21 mouse cellular contexts compared by ENCODE assay signal in the genomic region with DNA sequence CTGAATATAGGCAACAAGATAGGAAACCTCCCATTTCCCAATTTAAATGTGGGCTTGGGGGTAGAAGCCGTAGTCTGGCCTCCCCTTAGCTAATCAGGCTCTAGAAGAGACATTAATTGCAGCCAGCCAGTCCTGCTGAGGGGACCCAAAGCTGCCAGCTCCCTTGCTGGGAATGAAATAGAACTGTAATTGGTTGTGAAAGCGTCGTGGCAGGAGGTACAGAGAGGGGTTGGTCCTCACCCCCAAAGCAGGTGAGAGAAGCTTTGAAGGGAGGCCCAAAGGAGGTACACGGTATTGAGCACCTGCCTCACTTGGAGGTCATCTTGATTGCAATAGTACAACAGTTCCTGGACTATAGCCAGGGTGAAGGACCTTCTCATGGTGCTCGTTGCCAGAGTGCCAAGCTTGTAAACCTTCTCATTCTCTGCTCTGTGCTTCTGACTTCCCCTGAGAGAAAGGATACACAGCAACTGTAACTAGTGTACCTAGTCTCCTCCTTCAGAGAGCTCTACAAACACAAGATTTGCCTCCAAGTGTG.
DNase-seq lines count a peak whose midpoint lies in the region; ATAC-seq and TF ChIP-seq lines count a peak whose summit lies in the region.
"Had no signal": no experiment of that assay in that cellular context is flagged by ENCODE, and none has a peak within 500 bp of the region (broad histone marks: within the 10 kb centered on the region; RNA-seq: fewer than 3 reads in every experiment).

No protein-coding gene starts in this region.

- TF ChIP-seq EP300 in heart, postnatal 0 days (IDR thresholded peaks at IDR 0.05; ENCODE audit: low read depth) = no peak
- TF ChIP-seq EP300 in lung, postnatal 0 days (IDR thresholded peaks at IDR 0.05) = no peak

- peak; percentile 9 for DNase-seq in heart, postnatal 0 days (ENCODE audit: low spot score)
- DNase-seq in heart, postnatal 4 days = no peak
- DNase-seq in neural tube, embryonic 10.5 days (ENCODE audit: extremely low spot score, low spot score) = no peak
- peak; percentile 48 for DNase-seq in lung, postnatal 0 days (ENCODE audit: low spot score)
- DNase-seq in MN1 (ENCODE audit: low spot score) = no peak
- DNase-seq in forebrain, embryonic 14.5 days (ENCODE audit: low spot score) = no peak
- DNase-seq: gastrocnemius, postnatal 14 days; heart, postnatal 36 days; kidney, adult 8-10 months; layer of hippocampus, postnatal 36 days; spleen, adult 18-20 months; thymus, postnatal 25 days had no signal

- no peaks in the 10 kb centered on the region for H3K27me3 ChIP-seq in heart, postnatal 0 days (ENCODE audit: control insufficient read depth, insufficient read depth, low read length)
- no peaks in the 10 kb centered on the region for H3K27me3 ChIP-seq in neural tube, embryonic 13.5 days
- no peaks in the 10 kb centered on the region for H3K27me3 ChIP-seq in lung, postnatal 0 days (replicated peaks; ENCODE audit: insufficient read depth, low read length)
- H3K27me3 ChIP-seq in forebrain, embryonic 14.5 days (replicated peaks; ENCODE audit: control insufficient read depth, insufficient read depth, low read length) = no peaks in the 10 kb centered on the region
- H3K27me3 ChIP-seq: limb, embryonic 12.5 days; Patski; stomach, embryonic 15.5 days had no signal

- H3K9ac ChIP-seq in heart, postnatal 0 days (replicated peaks; ENCODE audit: low read depth, low read length) = no peak overlapping the region
- H3K9ac ChIP-seq in neural tube, embryonic 13.5 days = no peak overlapping the region
- no peak overlapping the region for H3K9ac ChIP-seq in lung, postnatal 0 days (replicated peaks; ENCODE audit: low read depth)
- H3K9ac ChIP-seq in forebrain, embryonic 14.5 days (ENCODE audit: low read length) = no peak overlapping the region
- H3K9ac ChIP-seq: limb, embryonic 12.5 days; stomach, embryonic 15.5 days had no signal

- no peak overlapping the region for H3K4me2 ChIP-seq in heart, postnatal 0 days (ENCODE audit: low read depth, low read length)
- no peak overlapping the region for H3K4me2 ChIP-seq in neural tube, embryonic 13.5 days
- no peak overlapping the region for H3K4me2 ChIP-seq in lung, postnatal 0 days (replicated peaks; ENCODE audit: low read depth, low read length)
- H3K4me2 ChIP-seq in forebrain, embryonic 14.5 days (ENCODE audit: low read length) = no peak overlapping the region
- H3K4me2 ChIP-seq: limb, embryonic 12.5 days; midbrain, embryonic 11.5 days; stomach, embryonic 15.5 days had no signal

- TF ChIP-seq CTCF in heart, postnatal 0 days (IDR thresholded peaks at IDR 0.05; ENCODE audit: low read depth) = no peak
- no peak for TF ChIP-seq CTCF in lung, postnatal 0 days (IDR thresholded peaks at IDR 0.05)

- H3K27ac ChIP-seq in heart, postnatal 0 days (ENCODE audit: low read depth) = no peak overlapping the region
- H3K27ac ChIP-seq in neural tube, embryonic 13.5 days (replicated peaks) = peak overlapping the region; percentile 7; the same call in 1 of the 2 replicates
- no peak overlapping the region for H3K27ac ChIP-seq in lung, postnatal 0 days (ENCODE audit: low read length)
- no peak overlapping the region for H3K27ac ChIP-seq in forebrain, embryonic 14.5 days (ENCODE audit: low read depth, low read length)
- H3K27ac ChIP-seq: embryonic facial prominence, embryonic 10.5 days; heart, embryonic 10.5 days; limb, embryonic 12.5 days; stomach, embryonic 15.5 days had no signal

- H3K4me3 ChIP-seq in heart, postnatal 0 days (ENCODE audit: low read depth, low read length) = no peak overlapping the region
- no peak overlapping the region for H3K4me3 ChIP-seq in neural tube, embryonic 13.5 days
- no peak overlapping the region for H3K4me3 ChIP-seq in lung, postnatal 0 days (ENCODE audit: low read depth, low read length)
- no peak overlapping the region for H3K4me3 ChIP-seq in forebrain, embryonic 14.5 days (ENCODE audit: low read depth, low read length)
- H3K4me3 ChIP-seq: embryonic facial prominence, embryonic 10.5 days; heart, embryonic 10.5 days; limb, embryonic 12.5 days; myocyte; stomach, embryonic 15.5 days had no signal

- no peaks in the 10 kb centered on the region for H3K4me1 ChIP-seq in heart, postnatal 0 days (ENCODE audit: control insufficient read depth, insufficient read depth)
- peaks cover 4% of the 10 kb centered on the region; the same call in 1 of the 2 replicates for H3K4me1 ChIP-seq in neural tube, embryonic 13.5 days (replicated peaks)
- H3K4me1 ChIP-seq in lung, postnatal 0 days (ENCODE audit: insufficient read depth, low read depth, low read length) = no peaks in the 10 kb centered on the region
- H3K4me1 ChIP-seq in forebrain, embryonic 14.5 days (ENCODE audit: control insufficient read depth, insufficient read depth, low read length) = peaks cover 4% of the 10 kb centered on the region
- H3K4me1 ChIP-seq: heart, embryonic 10.5 days; limb, embryonic 12.5 days; stomach, embryonic 15.5 days had no signal

- no peaks in the 10 kb centered on the region for H3K9me3 ChIP-seq in heart, postnatal 0 days (replicated peaks; ENCODE audit: control insufficient read depth, low read length)
- no peaks in the 10 kb centered on the region for H3K9me3 ChIP-seq in neural tube, embryonic 13.5 days
- no peaks in the 10 kb centered on the region for H3K9me3 ChIP-seq in lung, postnatal 0 days (ENCODE audit: low read length)
- no peaks in the 10 kb centered on the region for H3K9me3 ChIP-seq in forebrain, embryonic 14.5 days (replicated peaks; ENCODE audit: control insufficient read depth, low read length)
- H3K9me3 ChIP-seq: embryonic facial prominence, embryonic 10.5 days; heart, embryonic 10.5 days; limb, embryonic 12.5 days; stomach, embryonic 15.5 days had no signal

- WGBS in heart, postnatal 0 days = 22% methylated on average over 5 of the region's 5 CpGs
- WGBS in neural tube, embryonic 13.5 days = 59% methylated on average over 5 of the region's 5 CpGs
- 33% methylated on average over 5 of the region's 5 CpGs for WGBS in lung, postnatal 0 days
- WGBS in forebrain, embryonic 14.5 days = 33% methylated on average over 5 of the region's 5 CpGs

- H3K36me3 ChIP-seq in heart, postnatal 0 days (replicated peaks; ENCODE audit: control insufficient read depth, insufficient read depth, low read length) = no peaks in the 10 kb centered on the region
- H3K36me3 ChIP-seq in neural tube, embryonic 13.5 days = no peaks in the 10 kb centered on the region
- no peaks in the 10 kb centered on the region for H3K36me3 ChIP-seq in lung, postnatal 0 days (ENCODE audit: insufficient read depth, low read length)
- no peaks in the 10 kb centered on the region for H3K36me3 ChIP-seq in forebrain, embryonic 14.5 days (ENCODE audit: control insufficient read depth, insufficient read depth, low read length)
- H3K36me3 ChIP-seq: embryonic facial prominence, embryonic 10.5 days; heart, embryonic 10.5 days; limb, embryonic 12.5 days; stomach, embryonic 15.5 days had no signal

- ATAC-seq in heart, postnatal 0 days (ENCODE audit: insufficient read depth, low read depth) = no peak
- ATAC-seq in neural tube, embryonic 13.5 days (ENCODE audit: low read depth) = no peak
- peak; percentile 78 for ATAC-seq in lung, postnatal 0 days
- ATAC-seq in inflammation-experienced regulatory T-cells, adult 6 months = no peak
- ATAC-seq in forebrain, embryonic 14.5 days = no peak
- ATAC-seq: Patski had no signal

Comparison
In these comparisons a context has a peak if more than half of its experiments do, and no peak if none do; other contexts are left out.
1. DNase-seq: peak in heart, postnatal 0 days (single experiment) and lung, postnatal 0 days (single experiment); none in heart, postnatal 4 days (single experiment), neural tube, embryonic 10.5 days (single experiment), MN1 (single experiment) and forebrain, embryonic 14.5 days (single experiment).